Mouse (Mus musculus) kidney, postnatal 25 days (tissue): ENCODE measurements around the gene Lrrc45.
"Not testable (repeated sequence)": the region's sequence is repeated elsewhere in the genome, so short reads cannot be mapped to it uniquely, and the experiment has no call there.

Experiments
- DNase-seq, 2 experiments: peaks; one replicate each; pipeline ENCODE4 v3.0.0; 2021; ENCODE audit warnings: mixed read lengths in 2 of 2

Gene Lrrc45

GRCm38 (mm10) chr11:120713580-120714518 lies at the start of gene Lrrc45, which contains the start of gene Cenpx:
Lrrc45 (plus strand) TSS chr11:120713925.
Cenpx (minus strand) TSS chr11:120713738.
- DNase-seq: peak; percentile 98 to 99

- DNase-seq: peak in 1 of 2 experiments; percentile 40
These were observed 48.3 kb upstream of the Lrrc45 start for GRCm38 (mm10) chr11:120665406-120665805.

GRCm38 (mm10) chr11:120666617-120667016 lies 47.1 kb upstream of the Lrrc45 start:
- DNase-seq: peak in 1 of 2 experiments; percentile 49

- DNase-seq: peak; percentile 98 to 99
These were observed 40.8 kb upstream of the Lrrc45 start, which contains the start of gene Aspscr1 for GRCm38 (mm10) chr11:120672687-120673593. Aspscr1 (plus strand) TSS chr11:120672973.

GRCm38 (mm10) chr11:120673594-120674122 lies 40.1 kb upstream of the Lrrc45 start:
- peak in 1 of 2 experiments; percentile 31 for DNase-seq

GRCm38 (mm10) chr11:120675875-120676274 lies 37.9 kb upstream of the Lrrc45 start:
- DNase-seq: not testable (repeated sequence)

GRCm38 (mm10) chr11:120676951-120677350 lies 36.8 kb upstream of the Lrrc45 start:
- no peak for DNase-seq

- DNase-seq: peak; percentile 67 to 88
These were observed 33.8 kb upstream of the Lrrc45 start for GRCm38 (mm10) chr11:120679909-120680308.

- no peak for DNase-seq
These were observed 31.0 kb upstream of the Lrrc45 start for GRCm38 (mm10) chr11:120682683-120683082.

GRCm38 (mm10) chr11:120683536-120683935 lies 30.2 kb upstream of the Lrrc45 start:
- DNase-seq: no peak

GRCm38 (mm10) chr11:120684086-120684485 lies 29.6 kb upstream of the Lrrc45 start:
- no peak for DNase-seq

GRCm38 (mm10) chr11:120684660-120685059 lies 29.1 kb upstream of the Lrrc45 start:
- no peak for DNase-seq

GRCm38 (mm10) chr11:120686650-120687272 lies 27.0 kb upstream of the Lrrc45 start:
- DNase-seq: no peak

GRCm38 (mm10) chr11:120689365-120689764 lies 24.4 kb upstream of the Lrrc45 start:
- no peak for DNase-seq

GRCm38 (mm10) chr11:120692471-120693011 lies 21.2 kb upstream of the Lrrc45 start:
- DNase-seq: peak; percentile 72 to 85

- DNase-seq: peak; percentile 45 to 64
These were observed 20.3 kb upstream of the Lrrc45 start for GRCm38 (mm10) chr11:120693461-120693860.

- DNase-seq: no peak
These were observed 18.5 kb upstream of the Lrrc45 start for GRCm38 (mm10) chr11:120695184-120695583.

- peak; percentile 70 to 91 for DNase-seq
These were observed 18.1 kb upstream of the Lrrc45 start for GRCm38 (mm10) chr11:120695641-120696040.

- no peak for DNase-seq
These were observed 17.2 kb upstream of the Lrrc45 start for GRCm38 (mm10) chr11:120696568-120696967.

- no peak for DNase-seq
These were observed 16.0 kb upstream of the Lrrc45 start for GRCm38 (mm10) chr11:120697741-120698140.

GRCm38 (mm10) chr11:120703696-120704454 lies 9.8 kb upstream of the Lrrc45 start:
- DNase-seq: no peak
